Mouse (Mus musculus): ENCODE measurements around the gene Ppp1r18.
"Not testable (repeated sequence)": the region's sequence is repeated elsewhere in the genome, so short reads cannot be mapped to it uniquely, and the experiment has no call there.

Gene Ppp1r18

GRCm38 (mm10) chr17:35837487-35837886, 27.9 kb upstream of the Ppp1r18 start:
- peak; percentile 72 to 82 for DNase-seq

- peak; percentile 97 for DNase-seq
These were observed 27.3 kb upstream of the Ppp1r18 start, which contains the start of gene Tubb5 for GRCm38 (mm10) chr17:35838122-35838544. Gene Tubb5, minus strand, starts transcription at chr17:35838306.

GRCm38 (mm10) chr17:35838570-35838969, 26.8 kb upstream of the Ppp1r18 start:
- peak in 1 of 2 experiments; percentile 43 for DNase-seq

- not testable (repeated sequence) for DNase-seq
These were observed 26.4 kb upstream of the Ppp1r18 start for GRCm38 (mm10) chr17:35839002-35839401.

- DNase-seq, result no peak
These were observed 24.8 kb upstream of the Ppp1r18 start for GRCm38 (mm10) chr17:35840561-35840960.

GRCm38 (mm10) chr17:35841076-35841950, 24.1 kb upstream of the Ppp1r18 start, which contains the start of gene Mdc1:
Gene Mdc1, plus strand, starts transcription at chr17:35841515.
- peak; percentile 99 for DNase-seq

- no peak for DNase-seq
These were observed 23.4 kb upstream of the Ppp1r18 start for GRCm38 (mm10) chr17:35842006-35842405.

- no peak for DNase-seq
These were observed 21.9 kb upstream of the Ppp1r18 start for GRCm38 (mm10) chr17:35843514-35843913.

- DNase-seq, result no peak
These were observed 17.3 kb upstream of the Ppp1r18 start for GRCm38 (mm10) chr17:35848112-35848511.

GRCm38 (mm10) chr17:35850974-35851373, 14.4 kb upstream of the Ppp1r18 start:
- no peak for DNase-seq

GRCm38 (mm10) chr17:35859371-35859770, 6.0 kb upstream of the Ppp1r18 start:
- no peak for DNase-seq

GRCm38 (mm10) chr17:35859835-35860234, 5.6 kb upstream of the Ppp1r18 start:
- DNase-seq, result no peak

- DNase-seq, result no peak
These were observed 4.6 kb upstream of the Ppp1r18 start for GRCm38 (mm10) chr17:35860831-35861197.

GRCm38 (mm10) chr17:35861198-35861857, 4.1 kb upstream of the Ppp1r18 start, which contains the start of gene Nrm:
Gene Nrm, plus strand, starts transcription at chr17:35861318.
- peak; percentile 90 to 93 for DNase-seq

- DNase-seq, result no peak
These were observed 500 bp upstream of the Ppp1r18 start for GRCm38 (mm10) chr17:35864832-35865353.

GRCm38 (mm10) chr17:35866281-35866831, 963 bp downstream of the Ppp1r18 start:
- DNase-seq, result peak; percentile 56 to 63

GRCm38 (mm10) chr17:35866911-35867890, 1.8 kb downstream of the Ppp1r18 start:
- peak; percentile 34 to 50 for DNase-seq

GRCm38 (mm10) chr17:35868165-35868820, 2.9 kb downstream of the Ppp1r18 start:
- peak in 1 of 2 experiments; percentile 22 for DNase-seq

GRCm38 (mm10) chr17:35868961-35869345, 3.6 kb downstream of the Ppp1r18 start:
- no peak for DNase-seq

GRCm38 (mm10) chr17:35869346-35870067, 4.1 kb downstream of the Ppp1r18 start:
- DNase-seq, result peak in 1 of 2 experiments; percentile 40
